Mouse (Mus musculus) right cerebral cortex, postnatal 25 days (tissue): Measurements from ENCODE around the gene Nxn.

Experiments used
- DNase-seq: peaks from one replicate; pipeline ENCODE4 v3.0.0; 2022

Gene Nxn

DNA sequence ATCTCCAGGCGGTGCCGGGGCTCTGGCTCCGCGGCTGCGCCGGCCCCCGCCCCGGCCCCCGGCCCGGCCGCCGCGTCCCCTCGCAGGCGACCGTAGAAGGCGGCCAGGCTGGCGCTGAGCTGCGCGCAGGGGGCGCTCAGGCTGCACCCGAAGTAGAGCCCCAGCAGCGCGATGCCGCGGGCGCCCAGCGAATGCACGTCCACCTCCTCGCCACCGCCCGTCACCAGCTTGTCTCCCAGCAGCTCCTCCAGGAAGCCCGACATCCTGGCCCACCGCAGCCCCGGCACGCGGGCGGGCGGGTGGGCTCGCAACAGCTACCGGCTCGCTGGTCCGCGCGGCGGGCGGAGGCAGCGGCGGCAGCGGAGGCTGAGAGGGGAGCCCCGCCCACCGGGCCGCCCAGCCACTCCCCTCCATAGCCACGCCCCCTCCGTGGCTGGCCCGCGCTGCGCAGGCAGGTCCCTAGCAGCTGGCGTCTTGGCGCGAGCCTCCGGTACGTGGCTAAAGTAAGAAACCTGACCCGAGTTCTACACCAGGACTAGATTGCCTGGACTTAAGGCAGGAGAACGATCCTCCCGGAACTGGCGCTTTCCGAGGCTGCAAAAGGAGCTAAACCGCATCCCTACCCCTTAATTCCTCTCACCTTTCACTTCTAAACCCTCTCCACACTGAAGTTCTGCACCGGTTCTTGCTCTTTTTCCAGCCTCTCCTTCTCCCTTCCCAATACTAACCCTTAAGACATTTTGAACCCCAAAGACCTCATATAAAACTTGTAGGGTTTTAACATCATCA, at the start of gene Nxn:
TSS of gene Nxn (minus strand) at position 343 of the 789 bp plus-strand sequence.
- DNase-seq, result peak; percentile 86

DNA sequence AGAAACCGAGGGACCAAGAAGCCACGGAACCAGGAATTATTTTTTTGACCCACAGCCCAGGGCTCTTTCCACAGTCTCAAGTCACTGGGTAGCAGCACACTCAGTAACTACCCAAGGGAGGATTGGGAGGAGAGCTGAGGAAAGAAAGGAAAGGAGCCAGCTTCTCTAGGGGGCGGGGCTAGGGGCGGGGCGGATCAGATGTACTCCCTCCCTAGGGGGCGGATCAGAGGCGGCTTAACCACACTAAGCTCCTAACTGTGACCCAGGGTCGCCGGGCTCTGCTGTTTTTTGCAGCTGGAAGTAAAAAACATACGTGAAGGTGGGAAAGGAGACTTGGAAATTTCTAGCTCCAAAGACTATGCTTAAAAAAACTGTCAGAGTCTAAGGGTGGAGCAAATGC, 47.3 kb upstream of the Nxn start:
- DNase-seq, result no peak

GRCm38 (mm10) chr11:76445459-76445858, 46.5 kb upstream of the Nxn start:
- no peak for DNase-seq

GRCm38 (mm10) chr11:76439666-76440065, 40.7 kb upstream of the Nxn start:
- DNase-seq, result no peak

- peak; percentile 51 for DNase-seq
Measured at GRCm38 (mm10) chr11:76436864-76437437, 38.0 kb upstream of the Nxn start.

GRCm38 (mm10) chr11:76436009-76436408, 37.1 kb upstream of the Nxn start:
- DNase-seq, result no peak

- DNase-seq, result no peak
Measured at GRCm38 (mm10) chr11:76429966-76430631, 31.2 kb upstream of the Nxn start.

DNA sequence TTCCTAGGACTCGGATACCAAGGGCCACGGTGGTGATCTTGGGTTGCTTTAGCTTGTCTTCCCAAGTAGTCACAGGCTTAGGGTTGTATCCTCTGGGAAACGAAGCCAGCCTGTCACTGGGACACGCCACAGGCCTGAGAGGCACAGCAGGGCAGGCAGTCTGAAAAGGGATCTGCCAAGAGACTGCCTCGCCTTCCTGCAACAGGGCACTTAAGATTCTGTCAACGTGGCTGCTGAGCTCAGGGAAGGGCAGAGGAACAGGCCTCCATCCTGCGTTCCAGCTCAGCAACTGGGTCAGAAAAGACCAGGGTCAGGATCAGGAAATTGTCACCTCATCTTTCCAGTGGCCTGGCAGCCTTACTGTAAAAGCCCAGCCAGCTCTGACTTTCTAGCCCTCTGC, 30.6 kb upstream of the Nxn start:
- DNase-seq, result no peak

DNA sequence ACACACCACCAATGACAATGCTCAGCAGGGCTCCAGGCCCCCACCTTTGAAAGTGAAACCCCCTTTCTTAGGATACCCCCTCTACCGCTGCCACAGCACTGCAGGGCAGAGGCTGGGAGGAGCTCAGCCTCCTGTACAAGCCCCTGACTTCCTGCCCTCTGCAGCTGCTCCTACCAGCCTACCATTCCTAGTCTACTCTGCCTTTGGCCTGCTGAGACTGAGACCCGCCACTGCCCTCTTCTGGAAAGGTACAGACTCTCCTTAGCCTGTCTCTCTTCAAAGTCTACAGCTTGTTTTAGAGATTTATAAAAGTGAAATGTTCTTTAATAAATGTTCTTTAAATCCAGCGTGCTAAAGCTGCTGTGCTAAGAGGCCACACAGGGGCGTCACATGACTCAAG, 30.1 kb upstream of the Nxn start:
- no peak for DNase-seq

- no peak for DNase-seq
Measured at GRCm38 (mm10) chr11:76427781-76428180, 28.8 kb upstream of the Nxn start.

DNA sequence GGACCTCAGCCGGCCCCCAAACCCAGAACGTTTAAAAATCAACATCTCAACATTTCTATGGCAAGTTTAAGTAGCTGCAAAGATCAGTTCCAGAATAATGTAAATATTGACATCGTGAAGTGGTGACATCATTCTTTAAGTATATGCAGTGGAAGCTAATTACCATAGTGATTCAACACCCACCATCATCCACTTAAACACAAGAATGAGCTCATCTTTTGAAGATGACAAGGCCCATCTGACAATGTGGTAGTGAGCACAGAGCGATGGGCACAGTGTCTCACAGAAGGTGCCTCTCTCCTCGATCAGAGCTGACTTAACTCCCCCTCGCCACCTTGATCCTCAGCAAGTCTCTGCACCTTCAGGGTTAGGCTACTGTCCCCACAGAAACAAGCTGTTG, 26.8 kb upstream of the Nxn start:
- DNase-seq, result no peak

DNA sequence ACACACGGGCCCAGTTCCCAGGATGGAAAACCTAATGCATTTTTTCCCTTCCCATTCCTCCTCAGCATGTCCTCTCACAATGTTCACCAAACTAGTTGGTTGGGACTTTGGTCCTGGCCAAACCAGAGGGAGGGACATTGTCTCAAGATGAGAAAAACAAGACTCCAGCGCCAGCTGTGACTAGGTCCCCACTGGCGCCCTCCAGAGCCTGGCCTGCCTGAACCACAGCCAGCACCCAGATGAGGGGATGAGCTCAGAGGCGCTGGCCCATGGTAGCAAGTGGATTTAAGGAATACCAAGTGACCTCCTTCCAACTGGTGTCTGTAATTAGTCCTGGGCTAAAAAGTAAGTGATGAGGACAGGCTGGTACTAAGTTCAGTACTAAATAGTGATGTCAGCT, 22.0 kb upstream of the Nxn start:
- DNase-seq, result no peak

- no peak for DNase-seq
Measured at GRCm38 (mm10) chr11:76419179-76419578, 20.2 kb upstream of the Nxn start.

GRCm38 (mm10) chr11:76418423-76418822, 19.5 kb upstream of the Nxn start:
- DNase-seq, result peak; percentile 58

DNA sequence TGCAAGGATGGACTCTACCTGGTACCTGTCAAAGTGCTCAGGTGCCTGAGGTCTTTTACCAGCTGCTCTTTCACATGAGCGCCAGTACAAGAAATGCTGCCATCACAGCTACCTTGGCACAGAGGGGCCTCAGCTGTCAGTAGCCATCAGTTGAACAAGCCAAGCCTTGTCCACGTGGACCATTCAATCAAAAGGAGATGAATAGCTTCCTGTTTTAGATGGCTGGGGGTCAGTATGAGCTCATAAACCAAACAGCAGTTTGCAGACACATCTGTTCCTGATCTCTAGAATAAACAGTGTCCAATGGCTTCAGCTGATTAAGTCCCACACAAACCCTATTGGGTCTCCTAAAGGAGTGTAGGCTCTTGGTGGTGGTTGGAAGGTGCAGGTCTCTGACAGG, 17.0 kb upstream of the Nxn start:
- no peak for DNase-seq

DNA sequence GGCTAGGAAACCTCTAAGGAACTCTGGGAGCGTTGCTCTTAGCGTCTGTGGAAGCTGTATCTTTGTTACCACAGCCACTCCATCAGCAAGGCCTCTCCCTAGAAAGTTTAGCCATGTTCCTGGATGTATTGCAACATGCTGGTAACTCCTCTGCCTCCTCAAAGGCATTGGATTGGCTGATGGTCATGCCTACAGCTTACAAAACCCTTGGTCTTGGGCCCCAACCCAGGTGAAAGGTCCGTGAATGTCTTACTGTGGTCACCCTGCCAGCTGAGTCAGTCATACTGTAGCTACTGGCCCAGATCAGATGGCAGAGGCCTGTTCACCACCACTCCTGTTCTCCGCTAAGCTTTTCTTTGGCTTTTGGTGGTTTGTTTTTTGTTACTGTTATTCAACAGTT, 16.1 kb upstream of the Nxn start:
- no peak for DNase-seq

DNA sequence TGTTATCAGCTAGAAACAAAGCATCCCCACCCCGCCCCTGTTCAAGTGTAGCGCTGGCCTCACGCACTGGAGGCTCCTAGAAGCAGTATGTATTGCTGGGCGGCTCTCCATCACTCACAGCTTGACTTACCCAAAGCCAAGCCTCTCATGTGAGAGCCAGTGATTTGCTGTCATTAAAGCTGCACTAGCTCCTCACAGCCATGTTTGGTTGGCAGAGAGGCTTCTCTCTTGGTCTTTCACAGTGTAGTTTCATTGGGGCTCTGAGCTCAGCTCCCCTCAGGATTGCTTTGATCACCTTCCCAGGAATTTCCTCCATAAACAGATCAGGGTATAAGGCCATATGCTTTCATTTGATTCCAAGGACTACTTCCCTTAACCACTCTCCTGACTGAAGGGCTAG, 14.3 kb upstream of the Nxn start:
- DNase-seq, result no peak

DNA sequence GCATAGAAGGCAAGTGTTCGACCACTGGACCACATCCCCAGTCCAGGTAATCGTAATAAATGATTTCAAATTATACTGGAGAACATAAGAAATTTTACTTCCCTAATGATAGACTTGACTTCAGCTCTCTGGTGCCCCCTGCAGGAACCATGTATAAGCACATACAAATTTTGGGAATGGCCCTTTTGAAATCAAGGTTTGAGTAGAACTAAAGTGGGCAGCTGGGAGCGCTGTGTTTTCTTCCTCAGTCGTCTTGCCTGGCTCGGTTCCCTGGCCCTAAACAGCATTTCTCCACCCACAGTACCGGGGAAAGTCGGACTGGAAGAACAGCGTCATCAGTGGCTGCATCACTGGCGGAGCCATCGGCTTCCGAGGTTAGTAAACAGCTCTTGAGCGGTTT, 11.9 kb upstream of the Nxn start:
- DNase-seq, result peak; percentile 46

DNA sequence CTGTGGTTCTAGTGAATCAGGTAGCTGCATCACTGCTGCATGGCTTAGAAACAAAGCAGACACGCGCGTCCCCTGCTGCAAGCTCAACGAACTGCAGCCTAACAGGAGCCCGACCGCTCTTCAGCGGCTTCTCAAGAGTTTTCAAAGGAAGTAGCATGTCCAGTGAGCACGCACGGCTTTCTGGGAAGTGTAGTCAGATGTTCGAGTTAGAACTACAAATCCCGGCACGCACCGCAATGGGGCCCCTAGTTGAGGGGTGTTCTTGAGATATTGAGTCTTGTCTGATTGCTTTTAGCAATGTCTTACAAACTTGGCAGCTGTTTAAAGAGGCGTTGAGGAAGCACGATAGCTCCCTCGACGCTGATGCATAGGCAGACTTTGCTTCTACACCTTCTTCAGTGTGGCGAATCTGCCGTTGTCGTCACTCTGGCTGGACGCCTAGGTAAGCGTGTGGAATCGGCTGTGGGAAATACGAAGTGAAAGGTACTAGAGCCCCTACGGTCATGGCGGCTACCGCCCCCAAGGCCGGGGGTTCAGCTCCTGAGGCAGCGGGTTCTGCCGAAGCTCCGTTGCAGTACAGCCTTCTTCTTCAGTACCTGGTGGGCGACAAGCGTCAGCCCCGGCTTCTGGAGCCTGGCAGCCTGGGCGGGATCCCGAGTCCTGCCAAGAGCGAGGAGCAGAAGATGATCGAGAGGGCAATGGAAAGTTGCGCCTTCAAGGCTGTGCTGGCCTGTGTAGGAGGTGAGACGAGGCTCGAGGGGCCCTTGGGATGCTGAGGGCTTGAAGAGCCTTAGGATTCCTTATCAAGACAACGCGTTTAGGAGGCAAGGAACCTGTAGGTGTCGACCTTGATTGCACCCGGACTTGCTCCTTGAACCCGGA, 8.0 kb upstream of the Nxn start, which contains the start of gene Timm22:
TSS of gene Timm22 (plus strand) at position 251 of the 882 bp plus-strand sequence.
- DNase-seq, result peak; percentile 94

GRCm38 (mm10) chr11:76405626-76406264, 6.8 kb upstream of the Nxn start:
- DNase-seq, result no peak

DNA sequence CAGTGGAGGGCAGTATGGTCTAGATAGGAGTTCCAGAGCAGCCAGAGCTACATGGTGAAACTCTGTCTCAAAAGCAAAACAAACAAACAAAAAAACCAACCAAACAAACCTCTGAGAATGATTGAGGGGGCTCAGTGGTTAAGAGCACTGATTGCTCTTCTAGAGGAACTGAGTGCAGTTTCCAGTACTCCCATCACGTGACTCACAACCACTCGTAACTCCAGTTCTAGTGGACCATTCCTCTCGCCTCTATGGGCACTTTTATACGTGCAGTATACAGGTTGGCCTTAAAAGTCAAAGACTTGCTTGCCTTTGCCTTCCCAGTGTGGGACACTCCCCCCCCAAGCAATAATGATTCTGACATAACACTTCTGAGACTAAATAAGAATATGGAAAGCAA, 6.2 kb upstream of the Nxn start:
- DNase-seq, result no peak

DNA sequence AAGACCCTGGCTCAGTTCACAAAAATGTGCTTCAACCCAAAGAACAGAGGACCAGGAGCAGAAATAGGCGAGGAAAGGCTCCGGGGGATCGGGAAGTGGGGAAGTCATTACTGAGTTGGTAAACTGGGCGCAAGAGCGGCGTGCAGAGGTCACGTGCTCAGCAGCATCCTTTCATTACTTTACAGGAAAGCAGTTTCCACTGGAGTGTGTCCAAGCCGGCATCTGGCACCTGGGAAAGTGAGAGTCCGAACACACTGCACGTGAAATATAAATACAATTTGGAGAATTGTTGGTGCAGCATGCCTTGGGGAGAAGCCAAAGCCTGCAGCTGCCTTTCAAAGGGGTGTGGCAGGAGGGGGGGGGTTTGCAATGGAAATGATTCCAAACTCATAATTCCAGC, 2.5 kb upstream of the Nxn start:
- no peak for DNase-seq
